Mouse (Mus musculus) neutrophil, adult 5-6 weeks (primary cell): Measurements from ENCODE around the gene Mettl18. TPM values are rescaled to one million over a fixed set of nuclear protein-coding genes. Genes with fewer than 3 reads are reported as not detected.

Experiments used
- ATAC-seq: fragments of 151-379, 151-347 bp; 2 replicates; pipeline ENCODE4 v1.8.0; 2017; ENCODE audit warnings: mild to moderate bottlenecking, moderate TSS enrichment; ENCODE audit not compliant: insufficient number of reproducible peaks, poor library complexity, low FRiP score, severe bottlenecking; ENCODE audit errors: extremely low read depth
- total RNA-seq: library from RNA; stranded (forward); fragments of 200-1000 nt; gene quantifications from 2 replicates; pipeline ENCODE4 v1.2.3, GENCODE M21; 2017

The Mettl18 gene
- total RNA-seq, 1 experiment from 2014 or later: 14.5 TPM

DNA sequence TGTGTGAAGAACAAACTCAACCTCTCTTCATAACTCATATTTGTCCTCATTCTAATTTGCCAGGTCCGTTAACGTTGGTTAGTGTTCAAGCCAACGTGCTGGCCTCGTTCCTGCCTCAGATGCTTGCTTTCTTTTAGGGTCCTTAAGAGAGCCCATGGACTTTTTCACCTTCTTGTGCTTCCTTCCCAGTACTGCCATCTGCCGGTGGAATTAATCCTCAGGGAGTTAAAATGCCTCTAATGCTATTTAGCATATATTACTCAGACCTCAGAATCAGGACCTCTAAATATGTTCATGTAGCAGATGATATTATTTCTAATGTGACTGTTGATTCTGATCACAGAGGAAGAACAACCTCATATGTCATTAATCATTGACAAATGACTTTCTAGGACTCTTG, 32.7 kb downstream of the Mettl18 start:
- no peak for ATAC-seq

DNA sequence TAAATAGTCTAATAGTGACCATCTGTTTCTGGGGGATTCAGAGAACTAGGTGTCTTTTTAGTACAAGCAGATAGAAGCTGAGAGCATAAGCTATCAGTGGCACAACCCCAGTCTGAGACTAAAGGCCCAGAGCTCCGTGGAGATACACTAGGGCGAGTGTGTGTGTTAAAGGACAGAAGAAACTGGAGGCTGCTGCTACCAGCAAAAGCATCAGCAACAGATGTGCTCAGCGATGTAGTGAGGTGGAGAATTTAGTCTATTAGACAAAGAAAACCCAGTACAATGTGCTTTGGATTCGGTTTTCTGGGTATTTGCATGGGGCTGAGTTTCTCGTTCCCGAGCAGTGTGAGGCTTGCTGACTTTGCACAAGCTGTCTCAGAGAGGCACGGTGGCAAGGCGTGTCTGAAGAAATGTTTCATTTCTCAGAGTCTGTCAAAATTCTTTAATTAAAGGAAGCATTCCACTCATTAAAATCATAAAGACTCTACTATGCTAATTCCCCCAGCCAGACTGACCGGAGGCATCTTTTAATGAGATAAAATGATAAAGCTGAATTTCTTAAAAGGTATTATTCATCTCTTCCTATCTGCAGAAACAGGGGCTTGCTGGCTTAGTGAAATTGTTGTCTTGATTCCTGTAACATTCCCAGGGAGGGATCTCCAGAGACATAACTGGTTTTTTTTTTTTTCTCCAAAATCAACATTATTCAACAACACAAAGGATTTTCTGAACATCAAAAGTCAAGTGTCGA, 45.9 kb downstream of the Mettl18 start:
- ATAC-seq: no peak

DNA sequence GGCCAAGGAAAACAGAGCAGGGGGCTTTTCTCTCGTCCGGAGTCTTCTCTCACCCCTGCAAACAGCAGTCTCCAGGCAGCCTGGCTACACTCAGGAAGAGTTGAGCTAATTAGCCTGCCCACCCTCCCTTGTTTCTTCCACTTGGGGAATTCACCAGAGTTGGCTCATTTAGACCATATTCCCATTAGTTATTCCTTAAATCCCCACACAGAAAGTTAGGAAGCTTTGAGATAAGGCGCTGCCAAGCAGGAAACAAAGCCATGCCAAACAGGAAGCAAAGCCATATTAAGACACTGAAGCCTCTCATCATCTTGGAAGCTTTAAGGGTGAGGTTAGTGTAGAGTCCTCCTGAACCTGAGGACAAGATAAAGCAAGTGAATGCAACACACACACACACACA, 48.9 kb downstream of the Mettl18 start:
- no peak for ATAC-seq

Other genes with a start within 250 kb of the Mettl18 start
- 1.4 and 2.1 TPM in 2 replicates for gene Kifap3, start 215.3 kb upstream of the Mettl18 start, total RNA-seq
- gene Scyl3, start 65.8 kb upstream of the Mettl18 start, total RNA-seq: 39.1 and 41.1 TPM in 2 replicates
- 5.0 and 7.7 TPM in 2 replicates for gene BC055324, start 93 bp upstream of the Mettl18 start, total RNA-seq
- gene Sele, start 53.3 kb downstream of the Mettl18 start, total RNA-seq: 0.37 and 0.70 TPM in 2 replicates
- 1,314 and 1,317 TPM in 2 replicates for gene Sell, start 67.1 kb downstream of the Mettl18 start, total RNA-seq
- 9.2 and 10.0 TPM in 2 replicates for gene Selp, start 120.4 kb downstream of the Mettl18 start, total RNA-seq
- 23.7 and 25.5 TPM in 2 replicates for gene F5, start 156.9 kb downstream of the Mettl18 start, total RNA-seq